Mouse (Mus musculus): Measurements from ENCODE around the gene Hoxc5. TPM values are rescaled to one million over a fixed set of nuclear protein-coding genes. Genes with fewer than 3 reads are reported as not detected.

Gene Hoxc5
- polyA plus RNA-seq, 1 experiment = 7.6 TPM

DNA sequence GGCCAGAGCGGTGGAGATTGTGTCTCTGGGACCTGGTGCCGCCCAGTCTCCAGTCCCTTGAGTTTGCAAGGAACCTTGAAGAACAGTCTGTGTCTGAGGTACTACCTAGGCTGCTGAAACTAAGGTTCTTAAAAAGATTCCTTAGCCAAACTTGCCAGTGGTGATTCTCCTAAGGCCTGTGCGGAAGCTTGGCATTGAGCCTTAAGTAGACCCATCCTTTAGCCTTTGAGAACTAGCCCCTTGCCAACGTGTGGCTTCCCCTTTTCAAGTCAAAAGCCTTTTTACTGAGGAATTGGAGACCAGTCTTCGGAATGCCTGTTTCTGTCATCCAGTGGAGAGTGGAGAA lies 23.8 kb upstream of the Hoxc5 start:
- TF ChIP-seq CTCF (IDR thresholded peaks at IDR 0.05; ENCODE audit: borderline replicate concordance, insufficient read depth, low read length) (peak; percentile 32; the same call in 1 of the 2 replicates), POLR2A (IDR thresholded peaks at IDR 0.05; ENCODE audit: low read depth, low read length) (no peak)
- no peak overlapping the region for H3K4me3 ChIP-seq (ENCODE audit: insufficient read depth, low read length)
- no peaks in the 10 kb centered on the region for H3K4me1 ChIP-seq (ENCODE audit: control insufficient read depth, insufficient read depth, low read length)
- no peak overlapping the region for H3K27ac ChIP-seq (ENCODE audit: insufficient read depth, low read length)

DNA sequence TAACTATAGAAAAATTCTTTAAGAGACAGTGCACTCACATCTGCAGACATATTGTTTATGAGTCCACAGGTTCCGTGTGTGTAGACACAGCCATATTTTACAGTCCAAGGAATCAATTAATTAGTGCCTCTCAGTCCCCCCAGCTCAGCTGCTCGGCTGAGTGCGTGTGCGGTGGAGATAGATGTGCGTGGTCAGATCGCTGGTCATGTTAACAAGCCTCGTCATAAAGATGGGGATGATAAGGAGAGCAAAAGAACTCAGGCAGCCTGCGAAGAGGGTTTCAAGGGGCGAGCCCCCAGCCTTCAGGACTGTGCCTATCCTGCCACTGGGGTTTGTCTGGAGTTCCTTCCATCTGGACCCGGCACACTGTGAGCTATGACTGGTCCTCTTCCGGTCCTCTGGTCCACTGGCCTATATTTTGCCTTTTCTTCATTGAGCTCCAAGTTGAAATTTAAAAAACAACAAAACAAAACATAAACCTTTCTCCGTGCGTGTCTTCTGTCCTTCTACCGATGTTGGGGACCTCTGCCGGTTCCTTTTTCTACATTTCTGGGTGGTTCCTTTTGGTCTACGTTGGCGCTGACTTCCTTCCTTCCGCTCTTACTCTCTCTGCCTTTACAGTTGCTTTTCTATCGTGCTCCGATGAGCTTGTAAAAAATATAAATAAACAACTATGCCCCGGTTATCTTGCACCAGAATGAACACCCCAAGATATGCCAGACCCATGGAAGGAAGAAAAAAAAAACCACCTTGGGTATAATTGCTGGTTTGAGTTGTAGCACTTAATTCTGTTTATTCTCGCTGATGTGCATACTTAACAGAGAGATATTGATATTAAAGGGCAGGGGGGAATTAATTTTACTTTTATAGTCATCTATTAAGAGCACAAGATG lies 21.8 kb upstream of the Hoxc5 start:
- Histone ChIP-seq H3K27ac (ENCODE audit: insufficient read depth, low read length) (no peak overlapping the region), H3K4me3 (ENCODE audit: insufficient read depth, low read length) (no peak overlapping the region), H3K4me1 (ENCODE audit: control insufficient read depth, insufficient read depth, low read length) (no peaks in the 10 kb centered on the region)
- TF ChIP-seq POLR2A (IDR thresholded peaks at IDR 0.05; ENCODE audit: low read depth, low read length) (no peak), CTCF (IDR thresholded peaks at IDR 0.05; ENCODE audit: borderline replicate concordance, insufficient read depth, low read length) (no peak)

DNA sequence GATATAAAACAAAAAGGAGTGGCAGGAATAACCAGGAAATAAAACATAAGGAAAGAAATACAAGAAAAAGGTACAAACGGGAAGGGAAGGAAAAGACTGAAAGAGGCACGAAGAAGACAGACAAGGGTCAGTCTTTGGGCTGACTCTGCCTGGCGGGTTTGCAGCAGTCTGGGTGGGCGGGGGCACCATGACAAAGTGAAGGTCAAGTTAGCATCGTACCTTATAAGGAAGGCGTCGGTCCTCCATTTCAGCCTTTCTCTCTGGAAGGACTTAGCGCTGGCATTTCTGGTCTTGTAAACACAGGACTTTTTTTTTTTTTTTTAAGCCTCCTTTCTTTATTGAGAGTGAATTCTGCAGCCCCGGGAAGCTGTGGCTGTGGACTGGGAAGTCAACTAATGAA lies 20.0 kb upstream of the Hoxc5 start:
- Histone ChIP-seq H3K27ac (ENCODE audit: insufficient read depth, low read length) (no peak overlapping the region), H3K4me1 (ENCODE audit: control insufficient read depth, insufficient read depth, low read length) (no peaks in the 10 kb centered on the region), H3K4me3 (ENCODE audit: insufficient read depth, low read length) (no peak overlapping the region)
- TF ChIP-seq POLR2A (IDR thresholded peaks at IDR 0.05; ENCODE audit: low read depth, low read length) (no peak), CTCF (IDR thresholded peaks at IDR 0.05; ENCODE audit: borderline replicate concordance, insufficient read depth, low read length) (no peak)

DNA sequence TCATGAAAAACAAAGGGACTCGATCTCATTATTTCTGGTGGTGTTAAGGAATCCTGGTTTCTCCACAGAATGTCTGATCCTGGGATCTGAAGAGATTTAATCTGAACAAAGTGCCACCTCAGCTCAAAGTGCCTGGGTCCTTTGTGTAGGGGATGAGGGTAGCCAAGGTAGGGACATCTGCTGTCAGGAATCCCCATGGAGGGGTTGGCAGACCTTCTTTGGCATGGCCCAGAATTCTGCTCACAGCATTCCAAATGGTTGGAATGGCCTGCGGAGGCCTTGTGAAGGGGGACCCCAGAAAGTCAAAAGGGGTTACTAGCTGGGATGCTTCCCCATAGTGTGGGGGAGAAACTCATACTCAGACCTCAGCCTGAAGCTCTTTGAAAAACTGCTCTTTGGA lies 18.4 kb upstream of the Hoxc5 start:
- Histone ChIP-seq H3K4me3 (ENCODE audit: insufficient read depth, low read length) (no peak overlapping the region), H3K27ac (ENCODE audit: insufficient read depth, low read length) (no peak overlapping the region), H3K4me1 (ENCODE audit: control insufficient read depth, insufficient read depth, low read length) (no peaks in the 10 kb centered on the region)
- TF ChIP-seq CTCF (IDR thresholded peaks at IDR 0.05; ENCODE audit: borderline replicate concordance, insufficient read depth, low read length) (no peak), POLR2A (IDR thresholded peaks at IDR 0.05; ENCODE audit: low read depth, low read length) (no peak)

DNA sequence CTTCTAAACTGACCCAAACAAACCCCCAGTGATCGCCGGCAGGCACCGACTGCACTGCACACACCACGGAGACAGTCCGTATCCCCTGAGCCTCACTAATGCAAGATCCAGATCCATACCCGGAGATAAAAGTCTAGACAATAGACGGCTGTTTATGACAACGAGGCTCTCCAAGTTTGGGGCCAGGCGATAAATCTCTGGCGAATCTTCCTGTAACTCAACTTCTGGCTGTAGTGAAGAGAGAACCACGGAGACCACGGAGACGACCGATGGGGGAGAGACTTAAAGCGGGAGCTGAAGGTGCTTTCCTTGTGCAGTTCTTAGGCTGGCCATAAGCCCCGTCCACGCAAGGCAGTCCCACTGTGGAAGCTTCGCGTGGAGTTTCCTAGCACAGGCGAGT lies 17.5 kb upstream of the Hoxc5 start:
- no peak for TF ChIP-seq CTCF (IDR thresholded peaks at IDR 0.05; ENCODE audit: borderline replicate concordance, insufficient read depth, low read length)
- no peak for TF ChIP-seq POLR2A (IDR thresholded peaks at IDR 0.05; ENCODE audit: low read depth, low read length)
- no peak overlapping the region for H3K27ac ChIP-seq (ENCODE audit: insufficient read depth, low read length)

DNA sequence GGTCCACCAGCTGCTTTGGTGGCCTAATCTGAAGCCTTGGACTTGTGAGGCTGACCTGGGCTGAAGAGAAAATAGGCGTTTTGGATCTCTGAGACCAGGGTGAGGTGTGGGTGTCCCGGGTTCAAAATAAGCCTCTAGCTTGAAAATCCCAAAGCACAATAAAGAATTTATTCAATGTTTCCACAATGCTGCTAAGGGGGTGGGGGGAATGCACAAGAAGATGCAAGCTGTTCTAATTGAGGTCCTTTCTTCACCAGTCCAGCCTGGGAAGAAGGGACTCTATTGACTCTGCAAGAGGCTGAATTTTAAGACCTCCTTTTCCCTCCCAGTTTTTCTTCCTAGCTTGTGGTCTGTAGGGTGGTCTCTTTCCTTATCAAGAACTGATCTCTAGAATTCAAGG lies 16.4 kb upstream of the Hoxc5 start:
- H3K27ac ChIP-seq (ENCODE audit: insufficient read depth, low read length) = no peak overlapping the region
- TF ChIP-seq CTCF (IDR thresholded peaks at IDR 0.05; ENCODE audit: borderline replicate concordance, insufficient read depth, low read length) = no peak
- TF ChIP-seq POLR2A (IDR thresholded peaks at IDR 0.05; ENCODE audit: low read depth, low read length) = no peak
- no peaks in the 10 kb centered on the region for H3K4me1 ChIP-seq (ENCODE audit: control insufficient read depth, insufficient read depth, low read length)
- H3K4me3 ChIP-seq (ENCODE audit: insufficient read depth, low read length) = no peak overlapping the region

More for the DNA sequence above, 17.5 kb upstream of the Hoxc5 start:
- no peaks in the 10 kb centered on the region for H3K4me1 ChIP-seq (ENCODE audit: control insufficient read depth, insufficient read depth, low read length)
- no peak overlapping the region for H3K4me3 ChIP-seq (ENCODE audit: insufficient read depth, low read length)

DNA sequence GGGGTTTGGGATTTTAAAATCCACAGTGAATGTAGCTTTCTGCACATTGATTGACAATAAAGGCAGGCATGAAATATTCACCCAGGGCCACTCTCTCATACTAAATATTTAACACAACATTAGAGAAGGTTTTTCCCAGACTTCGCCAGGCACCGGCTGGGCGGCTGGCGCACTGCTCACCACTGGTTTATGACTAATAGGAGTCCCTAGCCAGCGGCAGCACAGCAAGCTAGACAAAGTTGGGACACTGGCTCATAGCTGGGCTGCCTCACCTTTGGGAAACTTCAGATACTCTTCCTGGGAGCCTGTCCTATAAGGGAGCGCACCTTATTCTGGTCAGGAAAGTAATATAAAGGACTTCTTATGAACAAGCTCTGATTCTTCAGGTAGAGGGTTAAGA lies 13.7 kb upstream of the Hoxc5 start:
- TF ChIP-seq POLR2A (IDR thresholded peaks at IDR 0.05; ENCODE audit: low read depth, low read length) (no peak), CTCF (IDR thresholded peaks at IDR 0.05; ENCODE audit: borderline replicate concordance, insufficient read depth, low read length) (no peak)
- no peaks in the 10 kb centered on the region for H3K4me1 ChIP-seq (ENCODE audit: control insufficient read depth, insufficient read depth, low read length)
- H3K4me3 ChIP-seq (ENCODE audit: insufficient read depth, low read length) = no peak overlapping the region
- H3K27ac ChIP-seq (ENCODE audit: insufficient read depth, low read length) = no peak overlapping the region

DNA sequence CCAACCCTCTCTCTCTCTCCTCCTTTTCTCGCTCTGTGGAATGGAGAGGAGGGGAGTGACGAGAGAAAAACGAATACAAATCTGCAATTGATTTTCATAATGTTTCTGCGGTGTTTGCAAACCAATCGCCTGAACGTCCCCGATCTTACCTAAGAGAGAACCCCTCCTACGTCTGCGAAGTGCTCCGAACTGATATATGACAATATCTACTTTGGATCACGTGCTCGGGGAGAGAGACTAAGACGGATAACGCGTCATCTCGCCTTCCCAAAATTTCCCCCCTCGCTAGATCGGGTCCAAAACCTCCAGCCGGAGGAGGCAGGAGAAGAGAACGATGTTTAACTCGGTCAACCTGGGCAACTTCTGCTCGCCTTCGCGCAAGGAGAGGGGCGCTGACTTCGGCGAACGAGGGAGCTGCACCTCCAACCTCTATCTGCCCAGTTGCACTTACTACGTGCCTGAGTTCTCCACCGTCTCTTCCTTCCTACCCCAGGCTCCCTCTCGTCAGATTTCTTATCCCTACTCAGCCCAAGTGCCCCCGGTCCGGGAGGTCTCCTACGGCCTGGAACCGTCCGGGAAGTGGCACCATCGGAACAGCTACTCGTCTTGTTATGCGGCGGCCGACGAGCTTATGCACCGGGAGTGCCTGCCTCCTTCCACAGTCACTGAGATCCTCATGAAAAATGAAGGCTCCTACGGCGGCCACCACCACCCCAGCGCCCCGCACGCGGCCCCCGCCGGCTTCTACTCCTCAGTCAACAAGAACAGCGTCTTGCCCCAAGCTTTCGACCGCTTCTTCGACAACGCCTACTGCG lies 12.8 kb upstream of the Hoxc5 start, which contains the start of gene Hoxc11:
Gene Hoxc11, plus strand, starts transcription at position 236 of the 815 bp plus-strand sequence.
- TF ChIP-seq CTCF (IDR thresholded peaks at IDR 0.05; ENCODE audit: borderline replicate concordance, insufficient read depth, low read length) = no peak
- TF ChIP-seq POLR2A (IDR thresholded peaks at IDR 0.05; ENCODE audit: low read depth, low read length) = no peak
- H3K27ac ChIP-seq (ENCODE audit: insufficient read depth, low read length) = no peak within 1 kb of the TSS
- H3K4me1 ChIP-seq (ENCODE audit: control insufficient read depth, insufficient read depth, low read length) = no peaks in the 10 kb centered on the region
- H3K4me3 ChIP-seq (ENCODE audit: insufficient read depth, low read length) = peak within 1 kb of the TSS; percentile 21; the same call in 1 of the 2 replicates

DNA sequence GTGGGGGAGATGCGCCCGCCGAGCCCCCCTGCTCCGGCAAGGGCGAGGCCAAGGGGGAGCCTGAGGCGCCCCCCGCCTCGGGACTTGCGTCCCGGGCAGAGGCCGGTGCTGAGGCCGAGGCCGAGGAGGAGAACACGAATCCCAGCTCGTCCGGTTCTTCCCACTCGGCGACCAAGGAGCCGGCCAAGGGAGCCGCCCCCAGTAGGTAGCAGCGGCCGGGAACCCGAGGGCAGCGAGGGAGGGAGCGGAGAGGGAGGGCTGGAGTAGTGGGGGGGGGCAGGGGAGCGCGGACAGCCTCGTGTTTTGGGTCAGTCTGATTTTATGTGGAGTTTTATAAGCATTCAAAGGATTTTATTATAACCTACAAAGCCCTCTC lies 12.2 kb upstream of the Hoxc5 start:
- H3K27ac ChIP-seq (ENCODE audit: insufficient read depth, low read length) = no peak overlapping the region
- H3K4me3 ChIP-seq (ENCODE audit: insufficient read depth, low read length) = peak overlapping the region; percentile 21; the same call in 1 of the 2 replicates
- TF ChIP-seq CTCF (IDR thresholded peaks at IDR 0.05; ENCODE audit: borderline replicate concordance, insufficient read depth, low read length) (no peak), POLR2A (IDR thresholded peaks at IDR 0.05; ENCODE audit: low read depth, low read length) (no peak)

More for the DNA sequence above, 12.2 kb upstream of the Hoxc5 start:
- H3K4me1 ChIP-seq (ENCODE audit: control insufficient read depth, insufficient read depth, low read length) = no peaks in the 10 kb centered on the region
